Mouse (Mus musculus) embryonic fibroblast, embryonic 13.5 days (primary cell): ENCODE results near the gene Rtcb.

Source experiments
- CTCF ChIP-seq: IDR thresholded peaks from 2 replicates; pipeline ENCODE4 v1.5.1; 2011; ENCODE audit warnings: mild to moderate bottlenecking, control low read depth, low read length, moderate library complexity, borderline replicate concordance; ENCODE audit not compliant: insufficient read depth
- POLR2A ChIP-seq: IDR thresholded peaks from 2 replicates; pipeline ENCODE4 v1.6.1; 2011; ENCODE audit warnings: low read depth, mild to moderate bottlenecking, control low read depth, low read length, moderate library complexity

GRCm38 (mm10) chr10:85994543-85995104, 37.0 kb upstream of the Rtcb start:
- TF ChIP-seq POLR2A (no peak), CTCF (no peak)
